Mouse (Mus musculus): ENCODE data around the gene Frk. TPM values are rescaled to one million over a fixed set of nuclear protein-coding genes. Genes with fewer than 3 reads are reported as not detected.
"Not testable (repeated sequence)": the region's sequence is repeated elsewhere in the genome, so short reads cannot be mapped to it uniquely, and the experiment has no call there.

Gene Frk
- total RNA-seq (2021): under 1 TPM; 0.48 to 0.70 TPM

DNA sequence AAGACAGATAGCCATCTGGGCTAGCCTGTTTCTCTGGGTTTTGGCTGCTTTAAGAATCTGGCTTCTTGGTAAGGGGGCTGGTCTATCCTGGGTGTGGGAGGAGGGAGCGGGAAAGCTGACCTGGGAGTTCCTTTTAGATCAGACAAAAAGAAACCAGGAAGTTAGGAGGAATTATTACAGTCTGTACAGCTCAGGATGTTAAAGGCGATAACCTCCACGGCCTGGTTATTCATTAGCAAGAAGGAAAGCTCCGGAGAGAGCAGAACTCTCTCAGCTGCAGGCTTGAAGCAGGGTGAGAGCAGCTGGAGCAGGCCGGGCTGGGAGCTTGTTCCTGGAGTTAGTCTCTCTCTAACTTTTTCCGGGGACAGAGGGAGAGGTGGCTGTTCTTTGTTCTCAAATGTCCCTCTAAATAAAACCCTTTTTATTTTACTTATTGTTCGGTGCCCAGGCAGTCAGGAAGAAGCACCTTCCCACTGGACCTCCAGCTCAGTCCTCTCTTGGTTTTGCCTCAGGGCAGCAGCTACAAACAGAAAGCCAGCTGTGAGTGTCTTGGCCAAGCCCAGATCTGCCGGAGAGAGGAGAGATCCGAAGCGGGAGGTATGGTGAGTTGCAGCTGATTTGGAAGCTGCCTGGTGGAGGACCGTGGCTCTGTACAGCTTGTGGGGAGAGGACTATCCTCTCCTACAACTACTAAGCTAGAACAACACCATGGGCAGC, at the start of gene Frk:
TSS of gene Frk (plus strand) at position 103 of the 717 bp plus-strand sequence.
- intact Hi-C loops (cut with DNase I): no loop called here
- DNase-seq: no peak

DNA sequence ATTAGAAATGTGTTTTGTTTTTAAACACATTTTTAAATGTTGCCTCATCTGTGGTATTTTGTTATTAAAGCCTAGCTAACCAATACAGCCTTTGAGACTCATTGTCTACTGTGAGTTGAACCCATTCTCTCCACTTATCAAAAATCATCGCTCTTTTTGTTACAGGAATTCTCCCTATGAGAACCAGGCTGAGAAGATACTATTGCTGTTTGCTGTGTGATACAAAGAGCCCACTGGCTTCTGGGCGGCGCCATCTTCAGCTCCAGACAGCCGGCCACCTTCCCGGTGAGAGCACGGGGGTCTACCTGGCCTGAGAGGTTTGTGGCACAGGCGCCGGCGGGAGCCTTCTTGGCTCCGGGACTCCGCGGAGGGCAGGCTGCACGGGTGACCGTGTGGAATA, 49.0 kb upstream of the Frk start:
- intact Hi-C loops (cut with DNase I); DNase-seq: not testable (repeated sequence)

DNA sequence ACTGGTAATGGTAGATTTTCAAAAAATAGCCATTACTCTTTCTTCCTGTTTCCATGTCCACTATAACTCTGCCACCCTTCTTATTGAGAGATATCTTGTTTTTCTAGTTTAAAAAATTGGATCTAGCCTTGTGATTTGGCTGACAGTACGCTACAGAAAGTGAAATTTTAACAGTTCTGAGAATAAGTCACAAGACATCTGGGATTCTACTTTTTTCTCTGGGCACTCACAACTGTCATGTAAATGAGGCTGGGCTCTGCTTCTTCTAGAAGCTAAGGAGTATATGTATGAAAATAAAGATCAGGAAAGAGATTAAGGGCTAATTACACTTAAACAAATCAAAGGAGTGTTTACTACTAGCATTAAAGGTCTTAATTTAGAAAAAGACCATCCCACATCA, 33.7 kb upstream of the Frk start:
- DNase-seq: no peak
- intact Hi-C loops (cut with DNase I): no loop called here

DNA sequence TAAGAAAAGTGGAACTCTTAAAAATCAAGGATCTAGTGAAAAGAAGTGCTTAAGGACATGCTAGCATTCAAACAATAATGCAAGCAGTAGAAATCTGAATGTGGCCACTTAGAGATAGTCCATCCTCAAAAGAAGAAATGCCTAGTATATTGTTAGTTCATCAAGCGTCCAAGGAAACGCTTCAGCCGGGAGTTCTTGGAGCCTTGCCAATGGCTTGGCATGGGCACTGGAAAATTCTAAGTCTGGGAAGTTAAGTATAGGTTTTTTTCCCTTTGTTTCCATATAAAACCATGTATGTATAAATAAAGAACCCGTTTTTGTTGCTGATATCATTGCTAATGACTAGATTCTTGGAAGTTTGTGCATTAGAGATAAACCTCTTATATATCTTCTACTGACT, 21.7 kb upstream of the Frk start:
- peak; percentile 29 for DNase-seq
- intact Hi-C loops (cut with DNase I): no loop called here

DNA sequence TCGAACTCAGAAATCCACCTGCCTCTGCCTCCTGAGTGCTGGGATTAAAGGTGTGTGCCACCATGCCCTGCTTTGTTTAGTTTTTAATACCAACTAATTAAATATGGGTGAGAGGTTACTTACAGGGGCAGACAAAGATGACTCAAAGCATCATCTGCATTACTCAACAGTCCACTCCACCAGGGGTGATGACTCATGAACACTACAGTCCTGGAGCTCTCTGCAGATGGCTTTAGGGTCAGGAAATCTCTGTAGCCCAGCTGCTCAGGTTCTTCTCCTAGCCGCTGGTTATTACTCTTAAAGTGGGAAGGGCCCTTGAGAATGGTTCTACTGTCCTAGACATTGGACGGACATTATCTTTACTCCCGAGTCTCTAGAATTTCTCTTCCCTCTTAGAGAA, 18.9 kb upstream of the Frk start:
- intact Hi-C loops (cut with DNase I): no loop called here
- no peak for DNase-seq

DNA sequence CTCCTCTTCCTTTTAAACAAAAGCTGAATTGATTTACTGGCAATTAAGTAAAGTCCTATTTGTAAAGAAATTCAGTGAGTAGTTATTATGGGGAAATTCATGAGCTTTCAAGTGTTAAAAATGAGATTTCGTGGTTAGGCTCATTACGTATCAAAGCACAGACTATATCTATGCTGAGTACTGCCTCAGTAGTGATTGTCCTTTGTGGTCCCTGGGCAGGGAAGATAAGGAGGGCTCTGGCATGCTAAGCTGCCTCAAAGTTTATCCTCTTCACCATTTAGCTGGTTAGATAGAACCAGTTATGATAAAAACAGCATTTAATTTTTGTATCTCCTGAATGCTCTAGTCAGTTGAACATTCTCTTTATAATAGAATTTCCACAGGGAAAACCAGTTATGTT, 14.2 kb upstream of the Frk start:
- intact Hi-C loops (cut with DNase I): no loop called here

DNA sequence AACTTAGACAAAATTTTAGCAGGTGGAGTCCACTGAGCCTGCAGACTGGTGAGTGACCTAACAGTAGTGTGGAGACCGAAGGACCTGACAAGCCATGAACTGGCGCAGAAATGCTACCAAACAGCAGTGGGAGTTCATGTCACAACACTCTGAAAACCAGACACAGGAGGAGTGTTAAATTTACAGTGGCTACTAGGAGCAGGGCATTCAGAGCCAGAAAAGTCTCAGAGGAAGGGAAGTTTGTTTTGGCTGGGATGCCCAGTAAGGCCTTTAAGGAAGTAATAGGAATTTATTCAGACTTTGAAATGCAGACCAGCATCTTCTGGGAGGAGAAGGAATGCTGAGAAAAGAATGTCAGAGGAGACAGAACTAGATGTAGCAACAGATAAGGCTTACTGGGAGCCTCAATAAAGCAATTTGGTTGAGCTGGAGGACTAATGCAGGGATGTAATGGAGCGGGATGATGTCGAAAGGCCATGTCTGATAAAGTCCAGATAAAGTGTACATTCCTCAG, 3.2 kb upstream of the Frk start:
- no peak for DNase-seq
- intact Hi-C loops (cut with DNase I): no loop called here

More for the DNA sequence above, 14.2 kb upstream of the Frk start:
- DNase-seq: no peak

DNA sequence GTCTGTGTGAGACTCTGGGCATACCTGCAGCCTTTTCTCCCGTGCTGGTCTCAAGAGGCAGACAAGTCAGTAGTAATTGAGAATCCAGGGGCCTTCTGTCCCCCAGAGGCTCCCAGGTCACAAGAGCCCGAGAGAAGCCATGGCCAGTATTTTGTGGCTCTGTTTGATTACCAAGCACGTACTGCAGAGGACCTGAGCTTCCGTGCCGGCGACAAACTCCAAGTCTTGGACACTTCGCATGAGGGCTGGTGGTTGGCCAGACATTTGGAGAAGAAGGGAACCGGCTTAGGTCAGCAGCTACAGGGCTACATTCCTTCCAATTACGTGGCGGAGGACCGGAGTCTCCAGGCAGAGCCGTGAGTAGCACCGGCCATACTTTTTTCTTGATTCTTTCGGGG, 814 bp downstream of the Frk start:
- DNase-seq: no peak
- intact Hi-C loops (cut with DNase I): no loop called here

DNA sequence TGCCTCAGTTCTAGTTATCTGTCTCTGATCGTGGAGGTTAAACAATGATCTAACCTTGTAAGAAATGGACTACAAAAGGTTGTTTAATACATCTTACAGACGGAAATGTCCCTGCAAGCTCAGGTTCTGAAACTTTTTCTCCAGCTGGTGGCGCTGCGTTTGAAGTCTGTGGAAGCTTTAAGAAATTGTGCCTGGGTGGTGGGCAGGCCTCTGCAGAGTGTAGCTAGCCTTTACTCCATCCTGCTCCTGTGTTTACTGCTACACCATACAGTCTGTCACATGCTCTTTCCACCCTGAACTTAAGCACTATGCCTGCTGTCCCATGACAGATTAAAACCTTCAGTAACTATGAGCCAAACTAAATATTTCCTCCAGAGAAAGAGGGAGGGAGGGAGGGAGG, 1.9 kb downstream of the Frk start:
- intact Hi-C loops (cut with DNase I): no loop called here
- no peak for DNase-seq

DNA sequence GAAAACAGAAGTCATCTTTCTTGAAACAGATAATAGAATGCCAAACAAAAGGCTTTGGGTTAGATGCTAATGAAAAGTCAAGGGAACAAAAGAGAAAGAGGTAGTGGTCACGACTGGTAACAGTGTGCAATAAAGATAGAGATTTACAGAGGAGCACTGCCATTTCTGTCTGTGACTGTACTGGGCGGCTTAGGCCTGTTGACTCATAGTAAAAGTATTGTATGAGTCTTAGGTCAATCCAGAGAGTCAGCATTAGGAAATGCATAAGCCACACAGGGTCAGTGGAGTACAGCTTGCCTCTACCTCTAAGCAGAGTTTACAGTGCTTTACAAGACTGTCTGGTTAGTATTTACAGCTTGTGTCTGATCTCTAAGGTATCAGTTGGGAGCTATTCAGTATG, 24.6 kb downstream of the Frk start:
- intact Hi-C loops (cut with DNase I): no loop called here
- no peak for DNase-seq

DNA sequence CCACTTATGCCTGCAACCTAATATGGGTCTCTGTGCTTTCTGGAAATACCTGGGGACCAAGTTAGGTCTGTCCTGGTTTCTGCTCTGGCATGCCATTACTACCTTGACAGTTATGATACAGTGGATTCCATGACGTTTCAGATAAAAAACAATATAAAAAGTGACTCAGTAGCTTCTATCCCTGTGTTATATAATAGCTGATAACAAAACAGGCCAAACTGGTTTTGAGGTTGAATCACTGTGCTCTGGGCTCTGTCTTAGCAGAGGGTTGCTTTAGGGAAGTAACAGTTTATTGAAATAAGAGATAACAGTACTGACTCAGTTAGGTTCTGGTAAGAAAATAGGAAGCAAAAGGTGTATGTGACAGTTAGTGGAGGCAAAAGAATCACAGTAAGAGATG, 25.4 kb downstream of the Frk start:
- DNase-seq: no peak
- intact Hi-C loops (cut with DNase I): no loop called here

DNA sequence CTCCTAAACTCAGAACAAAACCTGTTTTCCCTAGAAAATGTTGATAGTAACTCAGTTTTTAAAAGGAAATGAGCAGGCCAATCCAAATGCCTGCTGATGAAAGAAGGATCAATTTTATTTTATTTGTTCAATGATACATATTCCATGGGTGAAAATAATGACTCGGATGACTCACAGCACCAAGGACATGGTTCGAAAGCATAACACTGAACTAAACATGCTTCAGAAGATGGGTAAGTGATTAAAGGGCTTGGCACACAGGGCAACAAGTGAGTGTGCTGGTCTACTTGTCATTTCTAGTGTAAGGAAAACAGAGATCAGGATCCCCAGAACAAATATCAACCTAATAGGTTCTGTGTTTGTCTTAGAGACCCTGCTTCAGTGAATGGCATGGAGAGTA, 26.1 kb downstream of the Frk start:
- no peak for DNase-seq
- intact Hi-C loops (cut with DNase I): no loop called here

DNA sequence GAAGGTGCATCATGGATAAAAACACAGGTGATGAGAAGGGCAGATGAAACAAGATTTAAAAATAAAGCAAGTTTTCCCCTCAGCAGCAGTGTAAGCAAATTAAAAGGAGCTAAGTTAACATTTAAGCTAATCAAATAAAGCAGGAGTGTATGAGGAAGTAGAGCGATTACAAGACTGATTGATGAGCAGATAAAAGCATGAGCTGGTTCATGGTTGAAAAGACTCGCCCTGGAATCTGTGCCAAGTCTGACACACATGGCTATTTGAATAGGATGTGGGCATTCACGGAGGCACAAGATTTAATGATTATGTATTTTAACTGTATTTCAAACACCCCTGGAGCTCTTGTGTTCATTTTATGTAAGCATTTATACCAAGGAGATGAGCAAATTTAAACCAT, 28.0 kb downstream of the Frk start:
- intact Hi-C loops (cut with DNase I): no loop called here
- no peak for DNase-seq

DNA sequence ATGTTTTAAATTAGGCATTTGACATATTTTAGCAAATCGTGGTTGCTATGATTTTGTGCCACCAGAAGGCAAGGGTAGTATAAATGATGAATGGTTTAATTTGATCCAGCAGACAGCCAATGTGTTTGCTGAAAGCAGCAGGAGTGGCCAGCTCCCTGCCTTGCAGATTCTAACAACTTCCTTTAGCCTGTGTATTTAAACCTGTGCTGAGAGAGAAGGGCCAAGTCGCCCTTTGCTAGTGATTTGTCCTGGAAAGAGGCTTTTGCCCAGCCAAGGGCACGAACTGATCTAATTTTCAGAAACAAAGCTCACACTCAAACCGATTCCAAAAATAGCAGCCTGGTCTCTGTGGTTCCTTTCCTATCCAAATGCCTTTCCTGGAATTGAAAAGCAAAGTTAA, 29.4 kb downstream of the Frk start:
- intact Hi-C loops (cut with DNase I): no loop called here
- peak; percentile 2 for DNase-seq

DNA sequence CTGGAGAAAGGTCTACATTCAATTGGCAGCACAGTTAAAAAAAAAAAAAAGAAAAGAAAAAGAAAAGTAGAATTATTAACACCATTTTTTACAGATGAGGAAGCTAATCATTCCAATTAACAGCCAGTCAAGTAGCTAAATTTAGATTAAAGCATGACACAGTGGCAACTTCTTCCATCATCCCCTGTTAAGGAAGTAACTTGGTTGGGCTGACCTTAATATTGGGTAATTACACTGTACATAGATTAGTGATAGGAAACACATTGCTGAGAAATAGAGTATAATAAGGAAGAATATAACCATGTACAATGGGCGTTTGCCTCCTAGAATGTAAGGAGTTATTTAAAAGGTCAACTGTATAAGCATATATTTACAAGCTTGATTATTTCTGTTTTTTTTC, 42.4 kb downstream of the Frk start:
- no peak for DNase-seq
- intact Hi-C loops (cut with DNase I): no loop called here

DNA sequence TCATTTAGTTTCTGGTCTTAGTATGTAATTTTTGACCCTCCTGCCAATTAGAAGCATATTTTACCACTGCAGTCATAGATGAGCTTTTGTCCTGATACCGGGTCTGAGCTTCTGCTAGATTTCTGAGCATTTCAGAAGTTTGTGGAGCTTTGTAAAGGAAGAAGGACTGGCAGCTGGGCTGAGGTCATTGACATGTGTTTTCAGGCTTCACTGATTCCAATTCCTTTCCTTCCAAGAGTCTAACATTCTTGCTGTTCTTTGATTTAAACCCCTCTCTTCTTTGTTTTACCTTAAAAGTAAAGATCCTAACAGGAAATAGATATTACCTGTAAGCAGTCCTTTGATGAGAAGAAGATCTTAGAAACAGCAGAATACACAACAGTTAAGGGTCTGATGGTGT, 48.6 kb downstream of the Frk start:
- DNase-seq: no peak
- intact Hi-C loops (cut with DNase I): no loop called here

DNA sequence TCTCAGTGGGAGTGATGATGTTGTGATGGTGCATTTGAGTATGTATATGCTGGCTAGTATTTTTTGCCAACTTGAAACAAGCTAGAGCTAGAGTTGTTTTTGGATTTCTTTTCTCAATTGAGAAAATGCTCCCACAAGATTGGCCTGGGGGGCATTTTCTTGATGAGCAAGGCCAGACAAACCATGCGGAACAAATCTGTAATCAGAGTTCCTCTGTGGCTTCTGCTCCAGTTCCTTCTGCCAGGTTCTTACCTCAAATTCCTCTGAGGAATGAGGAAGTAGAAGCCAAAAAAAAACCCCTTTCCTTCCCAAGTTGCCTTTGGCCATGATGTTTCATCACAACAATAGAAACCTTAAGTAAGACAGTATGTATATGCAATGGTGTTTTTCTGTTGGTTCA, 49.3 kb downstream of the Frk start:
- intact Hi-C loops (cut with DNase I): no loop called here
- DNase-seq: no peak

DNA sequence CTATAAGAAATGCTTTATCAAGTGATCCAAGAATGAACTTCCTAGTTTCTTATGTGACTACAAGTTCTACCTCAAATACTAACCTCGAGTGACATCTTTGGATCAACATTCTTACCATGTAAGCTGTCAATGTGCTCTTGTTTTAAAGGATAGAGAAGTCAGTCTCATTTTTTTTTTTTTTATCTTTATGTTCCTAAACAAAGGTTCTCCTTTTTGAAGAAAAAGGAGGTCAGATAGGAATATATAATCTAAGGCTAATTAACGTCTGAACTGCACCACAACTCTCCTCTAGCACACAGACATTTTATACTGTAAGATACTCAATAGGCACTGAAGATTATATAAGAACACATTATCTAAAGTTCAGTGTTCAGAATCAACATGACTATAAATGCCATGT, 57.5 kb downstream of the Frk start:
- intact Hi-C loops (cut with DNase I): no loop called here
- no peak for DNase-seq

DNA sequence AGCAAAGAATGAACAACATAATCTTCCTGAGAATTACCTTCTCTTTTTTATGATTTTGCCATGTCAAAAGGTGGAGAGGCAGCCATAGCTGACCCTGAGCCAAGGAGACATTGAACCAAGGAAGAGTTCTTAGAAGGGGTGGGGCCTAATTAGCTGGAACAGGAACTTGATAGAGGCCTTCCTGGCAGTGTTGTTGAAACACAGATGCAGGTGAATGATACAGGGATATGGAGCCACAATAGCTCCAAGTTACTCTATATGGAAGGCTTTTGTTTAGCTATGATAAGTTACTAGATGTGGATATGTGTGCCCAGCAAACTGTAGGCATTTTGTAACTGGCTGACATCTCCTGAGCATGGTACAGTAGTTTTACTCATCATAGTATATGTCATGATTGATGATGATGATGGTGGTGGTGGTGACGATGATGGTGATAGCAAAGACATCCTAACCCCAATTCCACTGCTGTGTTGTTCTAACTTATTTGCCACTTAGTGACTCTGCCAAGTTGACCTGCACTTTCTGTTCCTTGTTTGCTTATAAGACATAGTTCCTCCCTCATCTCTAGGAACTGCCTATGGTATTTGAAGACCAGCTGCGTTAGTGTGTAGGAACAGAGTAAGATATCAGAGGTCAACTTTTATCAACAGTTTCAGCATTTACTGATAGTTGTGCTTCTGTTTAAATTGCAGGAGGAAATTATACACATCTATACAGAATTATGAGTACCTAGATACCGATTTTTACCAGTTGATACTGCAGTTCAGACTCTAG, 58.7 kb downstream of the Frk start:
- intact Hi-C loops (cut with DNase I): no loop called here

DNA sequence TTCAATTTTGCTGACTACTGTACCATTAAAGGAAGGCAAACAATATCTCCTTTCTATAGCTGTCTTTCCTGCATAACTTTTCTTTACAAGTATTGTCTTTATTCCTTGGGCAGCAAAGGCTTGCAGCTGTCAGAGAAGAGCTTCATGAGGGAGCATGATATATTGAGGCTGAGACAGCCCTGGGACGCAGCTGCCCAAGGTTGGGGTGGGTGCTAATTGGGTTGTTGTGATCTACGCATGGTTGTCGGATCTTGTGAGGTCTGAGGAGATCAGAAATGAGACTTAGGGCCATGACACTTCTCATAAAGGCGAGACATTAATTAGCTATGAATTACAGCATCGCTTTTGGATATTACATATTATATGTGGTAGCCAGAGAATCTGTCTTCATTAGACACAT, 67.4 kb downstream of the Frk start:
- intact Hi-C loops (cut with DNase I): no loop called here
- no peak for DNase-seq

More for the DNA sequence above, 58.7 kb downstream of the Frk start:
- DNase-seq: no peak

DNA sequence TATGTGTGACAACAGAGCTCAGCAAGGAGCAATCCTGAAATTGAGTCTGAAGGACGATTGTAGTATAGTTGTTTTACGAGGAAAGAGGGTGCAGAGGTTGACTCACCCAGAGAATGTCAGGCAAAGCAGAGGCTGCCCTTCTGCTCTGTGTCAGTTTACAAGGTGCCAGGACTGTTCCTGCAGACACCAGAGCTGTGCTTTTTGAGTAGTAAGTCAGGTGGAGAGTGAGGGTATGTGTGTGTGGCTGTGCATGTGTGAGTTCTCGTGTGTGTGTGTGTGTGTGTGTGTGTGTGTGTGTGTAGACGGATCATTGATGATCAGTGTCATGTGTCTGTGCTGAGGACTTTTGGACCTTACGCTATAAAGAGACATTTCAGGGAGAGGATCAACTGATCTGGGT, 68.4 kb downstream of the Frk start:
- intact Hi-C loops (cut with DNase I): no loop called here
- DNase-seq: no peak

DNA sequence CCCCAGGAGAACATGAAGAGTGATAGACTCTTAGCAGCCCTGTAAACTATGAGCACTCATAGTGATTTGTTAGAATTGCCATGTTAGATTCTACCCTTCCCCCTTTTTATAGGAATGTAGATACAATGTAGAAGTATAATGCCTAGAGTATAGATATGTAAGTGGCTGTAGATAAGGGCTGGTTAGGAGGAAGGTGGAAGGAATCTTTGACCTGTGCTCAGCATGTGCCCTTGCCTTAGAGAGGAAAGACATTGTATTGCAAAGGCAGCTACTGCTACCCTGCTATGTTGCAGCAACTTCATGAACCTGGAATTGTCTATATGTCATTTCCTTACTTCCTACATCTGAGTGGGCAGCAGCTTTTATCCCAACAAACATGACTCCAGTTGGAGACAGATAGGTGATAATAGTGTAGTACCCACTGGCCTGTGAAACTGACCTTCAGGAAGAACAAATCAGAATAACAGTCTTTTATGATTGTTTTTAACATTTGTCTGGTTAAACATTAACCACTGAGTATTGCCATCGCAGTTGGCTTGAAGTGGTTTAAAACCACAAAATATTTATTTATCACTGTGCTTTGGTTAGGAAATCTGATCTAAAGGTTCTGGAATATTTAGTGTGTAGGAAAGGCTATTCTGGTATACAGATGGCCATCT, 80.4 kb downstream of the Frk start:
- no peak for DNase-seq
- intact Hi-C loops (cut with DNase I): no loop called here
